Mouse (Mus musculus) CD8-positive naive resting alpha-beta T cell, adult 57 days (primary cell): ENCODE results near the gene Vcp. TPM values are rescaled to one million over a fixed set of nuclear protein-coding genes. Genes with fewer than 3 reads are reported as not detected.

Source experiments
- total RNA-seq: library from RNA; stranded (reverse); gene quantifications from one replicate; pipeline ENCODE4 v1.2.4, GENCODE M21; 2023

The Vcp gene
- total RNA-seq: 96.8 TPM

GRCm38 (mm10) chr4:43000141-43000986 lies at the start of gene Vcp:
Gene Vcp, minus strand, starts transcription at chr4:43000507.

GRCm38 (mm10) chr4:43045659-43046302 lies 45.5 kb upstream of the Vcp start, which contains the start of gene Fam214b:
Gene Fam214b, minus strand, starts transcription at chr4:43046220.

GRCm38 (mm10) chr4:43031237-43031995 lies 31.1 kb upstream of the Vcp start, which contains the start of gene Stoml2:
Gene Stoml2, minus strand, starts transcription at chr4:43031710.

GRCm38 (mm10) chr4:43025084-43025960 lies 25.0 kb upstream of the Vcp start, which contains the start of gene Pigo:
Gene Pigo, minus strand, starts transcription at chr4:43025819.

GRCm38 (mm10) chr4:43010161-43011038 lies 10.1 kb upstream of the Vcp start, which contains the start of gene Fancg:
Gene Fancg, minus strand, starts transcription at chr4:43010506.

DNA sequence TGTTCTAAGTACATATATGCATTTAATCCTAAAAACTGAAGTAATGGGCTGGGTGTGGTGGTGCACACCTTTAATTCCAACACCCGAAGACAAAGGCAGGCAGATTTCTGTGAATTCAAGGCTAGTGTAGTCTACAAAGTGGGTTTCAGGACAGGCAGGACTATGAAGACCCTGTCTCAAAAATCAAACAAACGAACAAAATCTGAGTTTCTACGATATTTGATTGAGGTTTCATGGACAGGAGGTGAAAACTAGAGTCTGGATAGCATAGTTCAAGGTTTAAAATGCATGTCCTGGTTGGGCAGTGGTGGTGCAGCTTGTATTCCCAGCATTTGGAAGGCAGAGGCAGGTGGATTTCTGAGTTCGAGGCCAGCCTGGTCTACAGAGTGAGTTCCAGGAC lies 31.0 kb downstream of the Vcp start, which contains the start of gene 1700022I11Rik:
1700022I11Rik (plus strand) TSS at position 301 of the 400 bp plus-strand sequence.

GRCm38 (mm10) chr4:42949676-42950051 lies 50.6 kb downstream of the Vcp start, which contains the start of gene Dnajb5:
Gene Dnajb5, plus strand, starts transcription at chr4:42949814.

Other genes with a start within 250 kb of the Vcp start
- not detected for gene Ccl19, start 243.9 kb downstream of the Vcp start, total RNA-seq
- not detected for gene Ccl21a, start 226.5 kb downstream of the Vcp start, total RNA-seq
- not detected for gene Fam205a1, start 146.6 kb downstream of the Vcp start, total RNA-seq
- not detected for gene Gm12394, start 143.7 kb downstream of the Vcp start, total RNA-seq
- gene Fam205c, start 126.3 kb downstream of the Vcp start, total RNA-seq: not detected
- gene Phf24, start 83.8 kb downstream of the Vcp start, total RNA-seq: not detected
- 23.3 TPM for gene Dnajb5, start 50.7 kb downstream of the Vcp start, total RNA-seq
- not detected for gene 1700022I11Rik, start 30.9 kb downstream of the Vcp start, total RNA-seq
- 29.7 TPM for gene Fancg, start 10.0 kb upstream of the Vcp start, total RNA-seq
- 41.2 TPM for gene Pigo, start 25.3 kb upstream of the Vcp start, total RNA-seq
- 60.1 TPM for gene Stoml2, start 31.2 kb upstream of the Vcp start, total RNA-seq
- gene Fam214b, start 45.7 kb upstream of the Vcp start, total RNA-seq: 5.2 TPM
- gene Unc13b, start 58.4 kb upstream of the Vcp start, total RNA-seq: 0.34 TPM